Mouse (Mus musculus): ENCODE data around the gene Mipep. TPM values are rescaled to one million over a fixed set of nuclear protein-coding genes. Genes with fewer than 3 reads are reported as not detected.

Mipep gene
- total RNA-seq, 1 experiment, result 7.9 TPM

- no peak for TF ChIP-seq HCFC1 (IDR thresholded peaks at IDR 0.05; ENCODE audit: borderline replicate concordance, insufficient read depth, low read length)
- no peak for TF ChIP-seq ZNF384 (IDR thresholded peaks at IDR 0.05; ENCODE audit: low read depth, low read length)
- TF ChIP-seq MAFK (IDR thresholded peaks at IDR 0.05; ENCODE audit: insufficient read depth, low read depth, low read length), result no peak
- peaks cover 4% of the 10 kb centered on the region; the same call in 1 of the 2 replicates for H3K36me3 ChIP-seq (ENCODE audit: control insufficient read depth, insufficient read depth, low read length, poor library complexity, severe bottlenecking)
- no peaks in the 10 kb centered on the region for H3K9me3 ChIP-seq (ENCODE audit: control insufficient read depth, insufficient read depth, low read depth, low read length)
- no peak overlapping the region for H3K4me3 ChIP-seq (ENCODE audit: insufficient read depth in 1 of 2, low read depth in 1 of 2, low read length in 2 of 2, poor library complexity in 1 of 2, severe bottlenecking in 1 of 2)
- H3K4me1 ChIP-seq (ENCODE audit: control insufficient read depth in 2 of 2, insufficient read depth in 2 of 2, low read length in 2 of 2, poor library complexity in 1 of 2), result no peaks in the 10 kb centered on the region
- DNase-seq (ENCODE audit: low read depth, low spot score), result no peak
- H3K27ac ChIP-seq (ENCODE audit: insufficient read depth, low read depth, low read length, poor library complexity, severe bottlenecking), result no peak overlapping the region
- in situ Hi-C loops (cut with MboI; ENCODE audit: low sequenced_read_pairs in 2 of 2, unreplicated experiment in 2 of 2), result loop anchor here in 1 of 2 experiments (5.0 kb wide), 1 partner anchor 302 kb away; no protein-coding TSS in a partner anchor
- H3K9ac ChIP-seq (ENCODE audit: insufficient read depth, low read depth, low read length, poor library complexity, severe bottlenecking), result no peak overlapping the region
Observed at GRCm38 (mm10) chr14:60809881-60810280, 25.5 kb downstream of the Mipep start.

GRCm38 (mm10) chr14:60811547-60811946 is 27.2 kb downstream of the Mipep start:
- in situ Hi-C loops (cut with MboI; ENCODE audit: low sequenced_read_pairs in 2 of 2, unreplicated experiment in 2 of 2), result no loop called here
- Histone ChIP-seq H3K27ac (ENCODE audit: insufficient read depth, low read depth, low read length, poor library complexity, severe bottlenecking) (no peak overlapping the region), H3K9me3 (ENCODE audit: control insufficient read depth, insufficient read depth, low read depth, low read length) (no peaks in the 10 kb centered on the region)

GRCm38 (mm10) chr14:60815098-60815497 is 30.7 kb downstream of the Mipep start:
- H3K9ac ChIP-seq (ENCODE audit: insufficient read depth, low read depth, low read length, poor library complexity, severe bottlenecking), result no peak overlapping the region
- in situ Hi-C loops (cut with MboI; ENCODE audit: low sequenced_read_pairs in 2 of 2, unreplicated experiment in 2 of 2), result no loop called here
- no peaks in the 10 kb centered on the region for H3K9me3 ChIP-seq (ENCODE audit: control insufficient read depth, insufficient read depth, low read depth, low read length)
- TF ChIP-seq ZNF384 (IDR thresholded peaks at IDR 0.05; ENCODE audit: low read depth, low read length) (no peak), MAFK (IDR thresholded peaks at IDR 0.05; ENCODE audit: insufficient read depth, low read depth, low read length) (no peak), HCFC1 (IDR thresholded peaks at IDR 0.05; ENCODE audit: borderline replicate concordance, insufficient read depth, low read length) (no peak), CHD2 (IDR thresholded peaks at IDR 0.05; ENCODE audit: low read depth, low read length) (no peak), ZC3H11A (IDR thresholded peaks at IDR 0.05; ENCODE audit: borderline replicate concordance, low read depth, low read length) (no peak)
- DNase-seq (ENCODE audit: low read depth, low spot score), result no peak
- peaks cover 5% of the 10 kb centered on the region; the same call in 1 of the 2 replicates for H3K36me3 ChIP-seq (ENCODE audit: control insufficient read depth, insufficient read depth, low read length, poor library complexity, severe bottlenecking)
- H3K4me1 ChIP-seq (ENCODE audit: control insufficient read depth in 2 of 2, insufficient read depth in 2 of 2, low read length in 2 of 2, poor library complexity in 1 of 2), result no peaks in the 10 kb centered on the region
- no peak overlapping the region for H3K27ac ChIP-seq (ENCODE audit: insufficient read depth, low read depth, low read length, poor library complexity, severe bottlenecking)
- no peak overlapping the region for H3K4me3 ChIP-seq (ENCODE audit: insufficient read depth in 1 of 2, low read depth in 1 of 2, low read length in 2 of 2, poor library complexity in 1 of 2, severe bottlenecking in 1 of 2)

More at GRCm38 (mm10) chr14:60811547-60811946, 27.2 kb downstream of the Mipep start:
- Histone ChIP-seq H3K9ac (ENCODE audit: insufficient read depth, low read depth, low read length, poor library complexity, severe bottlenecking) (no peak overlapping the region), H3K36me3 (ENCODE audit: control insufficient read depth, insufficient read depth, low read length, poor library complexity, severe bottlenecking) (peaks cover 2% of the 10 kb centered on the region; the same call in 1 of the 2 replicates), H3K4me1 (ENCODE audit: control insufficient read depth in 2 of 2, insufficient read depth in 2 of 2, low read length in 2 of 2, poor library complexity in 1 of 2) (no peaks in the 10 kb centered on the region), H3K4me3 (ENCODE audit: insufficient read depth in 1 of 2, low read depth in 1 of 2, low read length in 2 of 2, poor library complexity in 1 of 2, severe bottlenecking in 1 of 2) (no peak overlapping the region)
- no peak for TF ChIP-seq ZNF384 (IDR thresholded peaks at IDR 0.05; ENCODE audit: low read depth, low read length)
- no peak for TF ChIP-seq ZC3H11A (IDR thresholded peaks at IDR 0.05; ENCODE audit: borderline replicate concordance, low read depth, low read length)
- TF ChIP-seq MAFK (IDR thresholded peaks at IDR 0.05; ENCODE audit: insufficient read depth, low read depth, low read length), result no peak
- no peak for TF ChIP-seq CHD2 (IDR thresholded peaks at IDR 0.05; ENCODE audit: low read depth, low read length)
- no peak for TF ChIP-seq HCFC1 (IDR thresholded peaks at IDR 0.05; ENCODE audit: borderline replicate concordance, insufficient read depth, low read length)
- DNase-seq (ENCODE audit: low read depth, low spot score), result no peak

- TF ChIP-seq ZC3H11A (IDR thresholded peaks at IDR 0.05; ENCODE audit: borderline replicate concordance, low read depth, low read length), result no peak
- no peak for TF ChIP-seq CHD2 (IDR thresholded peaks at IDR 0.05; ENCODE audit: low read depth, low read length)
- no peak for TF ChIP-seq HCFC1 (IDR thresholded peaks at IDR 0.05; ENCODE audit: borderline replicate concordance, insufficient read depth, low read length)
- TF ChIP-seq ZNF384 (IDR thresholded peaks at IDR 0.05; ENCODE audit: low read depth, low read length), result no peak
- TF ChIP-seq MAFK (IDR thresholded peaks at IDR 0.05; ENCODE audit: insufficient read depth, low read depth, low read length), result no peak
- no peak overlapping the region for H3K4me3 ChIP-seq (ENCODE audit: insufficient read depth in 1 of 2, low read depth in 1 of 2, low read length in 2 of 2, poor library complexity in 1 of 2, severe bottlenecking in 1 of 2)
- H3K27ac ChIP-seq (ENCODE audit: insufficient read depth, low read depth, low read length, poor library complexity, severe bottlenecking), result no peak overlapping the region
- in situ Hi-C loops (cut with MboI; ENCODE audit: low sequenced_read_pairs in 2 of 2, unreplicated experiment in 2 of 2), result no loop called here
- H3K4me1 ChIP-seq (ENCODE audit: control insufficient read depth in 2 of 2, insufficient read depth in 2 of 2, low read length in 2 of 2, poor library complexity in 1 of 2), result no peaks in the 10 kb centered on the region
- H3K9me3 ChIP-seq (ENCODE audit: control insufficient read depth, insufficient read depth, low read depth, low read length), result no peaks in the 10 kb centered on the region
- DNase-seq (ENCODE audit: low read depth, low spot score), result no peak
- no peak overlapping the region for H3K9ac ChIP-seq (ENCODE audit: insufficient read depth, low read depth, low read length, poor library complexity, severe bottlenecking)
- H3K36me3 ChIP-seq (ENCODE audit: control insufficient read depth, insufficient read depth, low read length, poor library complexity, severe bottlenecking), result peaks cover 5% of the 10 kb centered on the region; the same call in 1 of the 2 replicates
Observed at GRCm38 (mm10) chr14:60818045-60818444, 33.7 kb downstream of the Mipep start.

GRCm38 (mm10) chr14:60830096-60830495 is 45.7 kb downstream of the Mipep start:
- Histone ChIP-seq H3K4me1 (ENCODE audit: control insufficient read depth in 2 of 2, insufficient read depth in 2 of 2, low read length in 2 of 2, poor library complexity in 1 of 2) (no peaks in the 10 kb centered on the region), H3K4me3 (ENCODE audit: insufficient read depth in 1 of 2, low read depth in 1 of 2, low read length in 2 of 2, poor library complexity in 1 of 2, severe bottlenecking in 1 of 2) (no peak overlapping the region), H3K27ac (ENCODE audit: insufficient read depth, low read depth, low read length, poor library complexity, severe bottlenecking) (no peak overlapping the region), H3K9ac (ENCODE audit: insufficient read depth, low read depth, low read length, poor library complexity, severe bottlenecking) (no peak overlapping the region), H3K9me3 (ENCODE audit: control insufficient read depth, insufficient read depth, low read depth, low read length) (no peaks in the 10 kb centered on the region), H3K36me3 (ENCODE audit: control insufficient read depth, insufficient read depth, low read length, poor library complexity, severe bottlenecking) (peaks cover 2% of the 10 kb centered on the region)
- in situ Hi-C loops (cut with MboI; ENCODE audit: low sequenced_read_pairs in 2 of 2, unreplicated experiment in 2 of 2), result no loop called here
- TF ChIP-seq ZNF384 (IDR thresholded peaks at IDR 0.05; ENCODE audit: low read depth, low read length) (no peak), CHD2 (IDR thresholded peaks at IDR 0.05; ENCODE audit: low read depth, low read length) (no peak), MAFK (IDR thresholded peaks at IDR 0.05; ENCODE audit: insufficient read depth, low read depth, low read length) (no peak), HCFC1 (IDR thresholded peaks at IDR 0.05; ENCODE audit: borderline replicate concordance, insufficient read depth, low read length) (no peak), ZC3H11A (IDR thresholded peaks at IDR 0.05; ENCODE audit: borderline replicate concordance, low read depth, low read length) (no peak)
- DNase-seq (ENCODE audit: low read depth, low spot score), result no peak
